Mouse (Mus musculus): ENCODE measurements at regions not wholly inside any gene's neighbourhood (a gene's known extent, or its start where the extent isn't known, plus 50 kb on each side); places are given as distances from the start of the nearest gene placed in this dataset.

DNA sequence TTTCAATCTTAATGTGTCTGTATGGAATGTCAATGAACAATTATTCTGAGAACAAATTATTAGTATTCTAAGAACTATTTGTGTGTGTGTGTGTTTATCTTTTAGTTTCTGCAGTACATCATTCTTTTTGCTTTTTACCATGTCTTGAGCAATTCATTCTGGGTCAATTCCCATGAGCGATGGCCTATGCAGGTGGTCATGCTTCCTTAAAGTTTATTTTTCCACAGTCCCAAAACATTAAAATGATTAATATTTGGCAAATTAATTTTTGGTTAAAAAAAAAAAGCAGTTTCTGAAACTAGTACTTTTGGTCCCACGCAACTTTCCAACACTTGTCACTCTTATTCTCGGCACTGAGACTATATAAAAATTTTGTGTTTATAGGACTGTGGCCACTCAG lies 416.8 kb upstream of the Rgmb start:
- peak; percentile 21 for DNase-seq
- H3K4me3 ChIP-seq = no peak overlapping the region

DNA sequence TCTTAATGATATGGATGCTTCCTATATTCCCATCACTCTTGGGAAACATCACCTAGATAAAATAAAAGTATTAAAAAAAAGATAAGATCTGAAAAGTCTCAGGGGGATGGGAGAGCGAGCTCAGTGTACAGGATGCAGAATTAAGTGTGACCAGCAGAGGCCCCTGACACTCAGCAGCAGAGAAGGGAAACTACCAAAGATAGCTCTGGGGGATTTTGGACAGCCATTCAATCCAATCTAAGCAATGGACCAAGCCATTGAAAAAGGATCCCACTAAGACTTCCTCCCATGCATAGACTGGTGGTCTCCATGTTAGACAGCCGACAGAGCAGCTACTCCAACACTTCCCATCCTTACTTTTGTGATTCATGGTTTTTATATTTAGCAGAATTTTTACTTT lies 390.4 kb upstream of the Rgmb start:
- no peak overlapping the region for H3K27ac ChIP-seq
- DNase-seq = no peak
- intact Hi-C loops (cut with DNase I) = no loop called here
- TF ChIP-seq CTCF (IDR thresholded peaks at IDR 0.05) = no peak
- no peak overlapping the region for H3K4me3 ChIP-seq

More for the DNA sequence above, 416.8 kb upstream of the Rgmb start:
- TF ChIP-seq CTCF (IDR thresholded peaks at IDR 0.05) = no peak
- intact Hi-C loops (cut with DNase I) = no loop called here
- H3K27ac ChIP-seq = no peak overlapping the region

DNA sequence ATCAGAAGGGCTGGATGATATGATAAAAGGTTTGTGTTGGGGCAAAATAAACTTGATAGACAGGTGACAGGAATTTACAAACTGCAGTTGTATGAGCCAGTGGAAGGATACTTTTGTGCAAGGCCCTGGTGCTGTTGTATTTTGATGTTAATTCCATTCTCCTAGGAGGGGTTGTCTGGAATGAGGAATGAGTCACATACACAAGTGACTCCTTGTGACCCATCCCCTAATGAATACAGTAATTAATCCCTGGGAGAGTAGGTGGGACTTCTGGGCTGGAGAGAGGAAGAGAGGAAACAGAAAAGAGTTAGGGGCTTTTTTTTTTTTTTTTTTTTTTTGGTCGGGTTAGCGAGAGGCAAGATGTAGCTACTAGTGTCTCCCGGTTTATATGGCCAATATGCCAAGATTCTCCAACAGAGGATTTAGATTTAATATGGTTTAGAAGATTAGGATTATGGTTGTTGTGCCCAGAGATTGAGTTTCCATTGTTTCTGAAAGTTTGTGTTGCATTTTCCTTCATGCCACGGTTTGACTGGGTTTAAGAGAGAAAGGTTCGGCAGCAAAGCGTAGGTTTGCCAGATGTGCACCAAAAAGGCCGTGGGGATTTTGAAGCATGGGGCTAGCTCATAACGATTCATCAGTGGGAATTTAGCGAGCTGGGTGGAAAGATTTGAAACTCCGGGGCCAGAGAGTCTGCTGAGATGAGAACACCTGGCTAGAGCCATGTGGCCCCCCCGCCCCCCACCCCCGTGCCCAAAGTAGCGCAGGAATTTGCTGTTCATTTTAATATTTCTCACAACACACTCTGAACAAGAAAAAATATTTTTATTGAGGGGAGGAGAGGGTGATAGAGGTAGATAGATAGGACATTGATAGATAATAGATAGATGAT lies 389.1 kb upstream of the Rgmb start:
- intact Hi-C loops (cut with DNase I) = no loop called here
- Histone ChIP-seq H3K27ac (no peak overlapping the region), H3K4me3 (no peak overlapping the region)
- no peak for DNase-seq
- TF ChIP-seq CTCF (IDR thresholded peaks at IDR 0.05) = no peak

DNA sequence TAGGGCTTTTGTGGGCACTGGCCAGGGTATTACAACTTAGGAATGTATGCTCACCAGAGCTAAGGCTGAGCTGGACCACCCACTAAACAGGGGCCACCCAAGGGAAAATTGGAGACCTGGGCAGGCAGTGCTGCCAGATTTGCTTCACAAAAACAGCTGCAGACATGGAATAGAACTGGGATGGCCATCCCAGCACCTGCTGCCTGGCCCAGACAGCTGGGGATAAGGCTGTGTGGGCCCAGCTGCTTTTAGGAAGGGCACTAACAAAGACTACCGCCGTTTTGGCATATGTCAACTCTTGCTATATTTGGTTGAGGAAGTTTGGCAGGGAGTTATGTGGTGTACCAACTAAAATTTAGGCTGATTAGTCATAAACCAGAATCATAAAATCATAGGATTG lies 387.8 kb upstream of the Rgmb start:
- Histone ChIP-seq H3K4me3 (no peak overlapping the region), H3K27ac (no peak overlapping the region)
- intact Hi-C loops (cut with DNase I) = no loop called here
- TF ChIP-seq CTCF (IDR thresholded peaks at IDR 0.05) = no peak
- peak; percentile 49 for DNase-seq

DNA sequence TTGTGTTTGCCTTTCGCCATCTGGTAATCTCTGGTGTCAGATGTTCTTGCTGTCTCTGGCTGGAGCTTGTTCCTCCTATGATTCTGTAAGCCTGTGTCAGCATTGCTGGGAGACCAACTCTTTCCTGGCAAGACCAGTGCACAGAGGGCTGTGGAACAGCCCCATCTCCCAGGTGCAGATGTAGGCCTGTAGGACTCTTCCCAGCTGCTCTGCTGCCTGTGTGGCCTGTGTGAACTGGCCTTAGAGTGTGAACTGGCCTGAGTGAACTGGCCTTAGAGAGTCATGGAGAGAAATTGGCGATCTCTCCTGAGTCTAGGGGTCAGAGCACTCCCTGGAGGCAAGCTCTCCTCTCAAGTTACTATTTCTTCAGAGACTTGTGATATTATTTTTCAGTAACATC lies 386.0 kb upstream of the Rgmb start:
- TF ChIP-seq CTCF (IDR thresholded peaks at IDR 0.05) = no peak
- intact Hi-C loops (cut with DNase I) = no loop called here
- H3K4me3 ChIP-seq = no peak overlapping the region
- no peak overlapping the region for H3K27ac ChIP-seq
- peak; percentile 34 for DNase-seq

DNA sequence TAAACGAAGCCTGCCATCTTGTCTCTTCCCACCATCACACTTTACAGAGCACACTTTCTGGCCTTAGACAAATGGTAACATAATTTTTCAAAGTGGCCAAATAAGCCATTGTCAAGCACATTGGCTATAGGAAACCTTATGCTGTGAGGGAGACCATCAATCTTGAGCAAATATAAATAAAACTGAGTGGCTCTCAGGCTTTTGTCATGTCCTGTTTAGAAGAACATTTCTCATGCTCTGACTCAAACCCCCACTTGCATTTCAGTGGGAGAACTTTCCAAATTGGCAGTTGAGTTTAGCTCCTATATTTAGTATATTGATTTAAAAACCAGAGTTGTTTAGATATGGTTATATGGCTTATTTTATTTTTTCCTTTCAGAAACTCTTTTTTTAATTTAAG lies 362.8 kb upstream of the Rgmb start:
- H3K27ac ChIP-seq = no peak overlapping the region
- no peak for TF ChIP-seq CTCF (IDR thresholded peaks at IDR 0.05)
- no peak overlapping the region for H3K4me3 ChIP-seq
- no peak for DNase-seq
- intact Hi-C loops (cut with DNase I) = no loop called here

DNA sequence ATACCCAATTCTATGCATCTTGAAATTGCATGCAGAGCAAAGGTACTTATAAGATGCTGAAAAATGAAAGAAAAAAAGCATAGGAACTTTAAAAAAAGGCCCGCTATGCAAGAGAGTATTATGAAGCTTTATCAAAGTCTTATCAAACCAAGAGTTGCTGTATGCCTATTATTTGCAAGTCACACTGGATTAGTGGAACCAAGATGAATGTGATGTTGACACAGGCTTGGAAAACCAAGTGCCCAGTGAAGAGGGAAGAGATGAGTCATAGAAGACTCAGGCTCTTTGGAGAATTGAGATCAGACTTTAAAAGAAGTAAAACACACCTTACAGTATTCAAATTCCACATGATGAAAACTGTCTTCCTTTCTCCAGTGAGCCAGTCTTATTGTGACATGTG lies 350.0 kb upstream of the Rgmb start:
- H3K4me3 ChIP-seq = no peak overlapping the region
- intact Hi-C loops (cut with DNase I) = no loop called here
- DNase-seq = no peak
- H3K27ac ChIP-seq = no peak overlapping the region
- TF ChIP-seq CTCF (IDR thresholded peaks at IDR 0.05) = no peak

DNA sequence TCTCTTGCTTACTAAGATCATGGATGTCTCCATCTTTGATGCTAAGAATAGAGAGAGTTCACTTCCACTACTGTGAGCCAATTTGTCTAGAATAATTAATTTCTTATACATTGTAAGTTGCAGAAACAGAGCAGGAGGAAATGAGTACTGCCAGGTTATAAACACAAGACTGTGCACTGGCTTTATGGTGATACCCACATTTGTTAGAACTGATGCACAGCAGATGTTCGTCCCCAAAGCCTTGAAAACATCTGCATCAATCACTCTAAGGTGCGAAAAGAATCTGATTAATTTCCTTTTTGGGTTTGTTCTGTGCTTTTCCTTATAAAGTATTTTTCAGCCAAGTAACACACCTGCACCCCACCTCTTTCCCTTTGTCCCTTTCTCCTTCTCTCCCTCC lies 347.3 kb upstream of the Rgmb start:
- no peak overlapping the region for H3K27ac ChIP-seq
- intact Hi-C loops (cut with DNase I) = no loop called here
- H3K4me3 ChIP-seq = no peak overlapping the region
- TF ChIP-seq CTCF (IDR thresholded peaks at IDR 0.05) = no peak
- no peak for DNase-seq

DNA sequence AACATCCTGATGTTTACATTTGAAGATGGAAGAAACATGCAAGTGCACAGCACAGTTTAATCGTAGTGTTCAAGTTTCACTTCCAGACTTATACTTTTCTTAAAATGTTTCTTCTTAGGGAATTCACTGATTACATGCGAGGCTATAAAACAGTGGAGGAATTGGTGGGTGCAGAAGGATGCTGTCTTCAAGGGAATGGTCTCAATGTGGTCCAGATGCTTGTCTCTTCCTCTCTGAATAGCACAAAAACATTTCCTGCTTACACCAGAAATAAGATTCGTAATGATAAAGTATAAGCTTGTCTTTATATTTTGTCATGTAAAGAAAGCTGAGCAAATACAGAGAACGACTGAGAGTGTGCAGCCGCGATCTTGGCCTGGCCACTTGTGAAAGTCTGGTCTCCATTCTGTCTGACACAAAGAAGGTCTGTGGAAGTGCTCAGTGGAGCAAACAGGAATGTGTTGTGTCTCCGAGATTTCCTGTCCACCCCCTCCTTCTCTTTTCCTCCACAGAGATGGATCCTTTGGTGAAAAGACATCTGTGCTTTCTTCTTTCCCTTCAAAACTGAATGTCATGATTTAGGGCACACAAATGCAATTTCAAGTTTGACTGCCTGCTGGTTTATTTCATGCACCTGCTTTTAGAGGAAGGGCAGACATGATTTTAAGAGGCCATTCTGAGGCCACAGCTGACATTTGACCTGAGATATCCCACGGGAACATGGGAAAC lies 346.1 kb upstream of the Rgmb start:
- no peak for TF ChIP-seq CTCF (IDR thresholded peaks at IDR 0.05)
- Histone ChIP-seq H3K4me3 (no peak overlapping the region), H3K27ac (peak overlapping the region; percentile 25)
- intact Hi-C loops (cut with DNase I) = no loop called here
- DNase-seq = peak; percentile 34

DNA sequence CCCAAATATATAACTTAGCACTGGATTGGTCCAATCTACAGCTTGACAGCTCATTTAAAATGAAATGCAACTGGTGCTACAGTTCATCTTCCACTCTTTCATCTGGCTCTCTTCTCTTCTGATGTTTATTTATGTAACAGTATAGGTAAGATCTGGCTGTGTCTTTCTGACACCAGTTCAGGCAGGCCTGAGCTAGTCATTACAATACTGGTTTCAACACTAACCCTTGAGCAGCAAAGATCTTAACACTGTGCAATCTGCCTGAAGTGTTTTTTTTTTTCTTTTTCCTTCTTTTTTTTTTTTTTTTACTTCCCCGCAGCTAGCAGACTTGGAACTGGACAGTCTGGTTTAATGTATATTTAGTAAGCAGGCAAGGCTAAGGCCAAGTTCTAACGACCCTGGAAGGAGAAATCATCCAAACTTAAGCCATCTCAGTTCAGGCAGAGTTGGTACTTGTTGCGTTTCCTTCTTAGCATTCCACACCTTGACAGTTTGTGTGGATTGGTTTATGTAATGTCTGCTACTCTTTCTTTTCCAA lies 342.8 kb upstream of the Rgmb start:
- Histone ChIP-seq H3K4me3 (no peak overlapping the region), H3K27ac (no peak overlapping the region)
- DNase-seq = no peak
- TF ChIP-seq CTCF (IDR thresholded peaks at IDR 0.05) = no peak
- intact Hi-C loops (cut with DNase I) = no loop called here

DNA sequence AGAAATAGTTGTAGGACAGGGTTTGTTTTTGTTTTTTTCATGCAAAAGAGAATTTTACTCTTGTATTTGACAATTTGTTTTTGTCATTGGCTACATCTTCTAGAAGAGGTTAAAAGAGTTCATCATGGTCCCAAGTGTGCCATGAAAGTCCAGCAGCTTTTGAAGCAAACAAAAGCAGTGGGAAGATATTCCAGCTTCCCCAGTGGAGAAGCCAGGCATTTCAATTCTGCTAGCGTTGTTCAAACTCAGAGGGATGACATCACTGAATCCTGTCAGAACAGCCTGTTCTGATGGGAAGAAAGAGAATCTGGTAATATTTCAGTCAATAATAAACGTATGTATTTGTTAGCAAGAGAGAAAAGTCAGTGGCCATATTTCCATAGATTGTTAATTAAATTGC lies 335.9 kb upstream of the Rgmb start:
- peak; percentile 35 for DNase-seq
- H3K27ac ChIP-seq = peak overlapping the region; percentile 76
- H3K4me3 ChIP-seq = no peak overlapping the region
- TF ChIP-seq CTCF (IDR thresholded peaks at IDR 0.05) = peak; percentile 35
- intact Hi-C loops (cut with DNase I) = no loop called here

DNA sequence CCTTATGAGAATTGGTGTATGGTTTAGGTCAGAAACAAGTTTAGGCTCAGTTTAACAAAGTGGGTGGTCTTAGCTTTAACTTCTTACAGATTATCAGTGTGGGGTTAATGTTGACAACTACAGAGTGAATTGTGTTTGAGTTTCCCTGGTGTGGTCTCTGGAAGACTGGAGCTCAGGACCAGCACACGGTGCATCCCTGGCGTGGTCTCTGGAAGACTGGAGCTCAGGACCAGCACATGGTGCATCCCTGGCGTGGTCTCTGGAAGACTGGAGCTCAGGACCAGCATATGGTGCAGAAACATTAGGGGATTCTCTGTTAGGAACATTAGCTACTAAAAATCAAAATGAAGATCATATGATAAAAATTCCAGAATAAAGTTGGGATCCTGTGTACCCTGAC lies 327.3 kb upstream of the Rgmb start:
- TF ChIP-seq CTCF (IDR thresholded peaks at IDR 0.05) = no peak
- no peak overlapping the region for H3K4me3 ChIP-seq
- intact Hi-C loops (cut with DNase I) = loop anchor here (2.0 kb wide), 1 partner anchor 67 kb away; no protein-coding TSS in a partner anchor
- no peak for DNase-seq
- H3K27ac ChIP-seq = no peak overlapping the region

DNA sequence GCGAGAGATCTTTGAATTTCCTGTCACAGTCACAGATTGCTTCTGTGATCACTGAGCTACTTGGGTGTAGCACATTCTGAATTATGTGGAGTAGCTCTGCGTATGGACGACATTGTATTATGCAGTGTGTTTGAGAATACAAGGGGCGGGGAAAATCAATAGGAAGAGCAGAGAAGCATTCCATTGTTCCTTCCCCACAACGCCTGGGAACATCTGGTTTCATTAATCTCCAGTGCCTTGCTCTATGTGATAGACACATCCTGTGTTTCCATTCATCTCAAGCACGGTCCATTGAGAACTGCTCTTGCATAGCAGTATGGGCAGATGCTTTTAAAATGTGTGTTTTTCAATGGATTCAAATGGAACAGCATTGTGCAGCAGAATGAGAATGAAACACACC lies 326.9 kb upstream of the Rgmb start:
- Histone ChIP-seq H3K27ac (no peak overlapping the region), H3K4me3 (no peak overlapping the region)
- no peak for DNase-seq
- TF ChIP-seq CTCF (IDR thresholded peaks at IDR 0.05) = no peak
- intact Hi-C loops (cut with DNase I) = loop anchor here (2.0 kb wide), 1 partner anchor 67 kb away; no protein-coding TSS in a partner anchor

Data from gastrocnemius, adult 2 months (tissue).